Mouse (Mus musculus) olfactory bulb, adult 2 months (tissue): ENCODE results near the gene Tsr1.

Experiments used
- CTCF ChIP-seq: fragments of 200-500 bp; IDR thresholded peaks from 2 replicates; pipeline ENCODE4 v1.5.1; 2012; ENCODE audit warnings: low read depth, mild to moderate bottlenecking, low read length, moderate library complexity; ENCODE audit not compliant: insufficient read depth
- POLR2A ChIP-seq: fragments of 200-500 bp; IDR thresholded peaks from 2 replicates; pipeline ENCODE4 v1.6.1; 2012; ENCODE audit warnings: mild to moderate bottlenecking, low read depth, low read length, moderate library complexity; ENCODE audit not compliant: insufficient read depth

GRCm38 (mm10) chr11:74874630-74875029 is 23.2 kb upstream of the Tsr1 start:
- TF ChIP-seq CTCF: no peak
- TF ChIP-seq POLR2A: no peak
